Mouse (Mus musculus) layer of hippocampus, postnatal 25 days (tissue): ENCODE results near the gene Sept1. TPM values are rescaled to one million over a fixed set of nuclear protein-coding genes. Genes with fewer than 3 reads are reported as not detected.

Experiments
- total RNA-seq, 2 experiments: library from RNA; stranded (reverse); gene quantifications; 2 replicates each; pipeline ENCODE4 v1.2.3; 2021

Gene Sept1
- total RNA-seq, 2 experiments from 2014 or later: 4.0 to 4.2 TPM

Other genes starting within 250 kb of the Sept1 start
- 1 to 10 TPM; 7.0 to 7.4 TPM for gene Mvp, start 218.5 kb downstream of the Sept1 start, total RNA-seq
- not detected for gene Pagr1b, start 216.6 kb downstream of the Sept1 start, total RNA-seq
- gene Pagr1a, start 215.8 kb downstream of the Sept1 start, total RNA-seq: 10 to 100 TPM; 20.5 to 27.7 TPM
- gene Gm42742, start 212.0 kb downstream of the Sept1 start, total RNA-seq: 10 to 100 TPM; 51.0 to 57.8 TPM
- gene Prrt2, start 211.9 kb downstream of the Sept1 start, total RNA-seq: 100 to 1,000 TPM; 226 to 235 TPM
- 100 to 1,000 TPM; 272 to 282 TPM for gene Maz, start 206.1 kb downstream of the Sept1 start, total RNA-seq
- 1 to 10 TPM; 6.7 to 8.7 TPM for gene Kif22, start 190.7 kb downstream of the Sept1 start, total RNA-seq
- gene Zg16, start 145.8 kb downstream of the Sept1 start, total RNA-seq: not detected
- 1 to 10 TPM; 1.2 to 1.5 TPM for gene AI467606, start 141.8 kb downstream of the Sept1 start, total RNA-seq
- gene Qprt, start 110.9 kb downstream of the Sept1 start, total RNA-seq: under 1 TPM; 0.30 to 0.35 TPM
- under 1 TPM; 0.28 to 0.42 TPM for gene Spn, start 95.3 kb downstream of the Sept1 start, total RNA-seq
- 10 to 100 TPM; 92.1 to 95.7 TPM for gene Cd2bp2, start 37.1 kb downstream of the Sept1 start, total RNA-seq
- 10 to 100 TPM; 97.2 to 99.9 TPM for gene Tbc1d10b, start 24.7 kb downstream of the Sept1 start, total RNA-seq
- gene Mylpf, start 24.2 kb downstream of the Sept1 start, total RNA-seq: 1 to 10 TPM in 1 of 2 experiments, under 1 TPM in 1; 0.96 to 2.9 TPM
- gene Zfp553, start 69 bp downstream of the Sept1 start, total RNA-seq: 10 to 100 TPM; 18.0 to 20.6 TPM
- 10 to 100 TPM; 67.4 to 73.4 TPM for gene Zfp771, start 11.1 kb upstream of the Sept1 start, total RNA-seq
- 10 to 100 TPM; 21.7 to 27.7 TPM for gene Dctpp1, start 27.6 kb upstream of the Sept1 start, total RNA-seq
- 10 to 100 TPM; 43.0 to 43.8 TPM for gene Sephs2, start 40.9 kb upstream of the Sept1 start, total RNA-seq
- gene Itgal, start 63.1 kb upstream of the Sept1 start, total RNA-seq: under 1 TPM; 0.20 to 0.26 TPM
- 10 to 100 TPM; 11.5 to 11.8 TPM for gene Zfp768, start 112.5 kb upstream of the Sept1 start, total RNA-seq
- gene Zfp747, start 142.9 kb upstream of the Sept1 start, total RNA-seq: 1 to 10 TPM; 6.0 to 6.3 TPM
- 1 to 10 TPM; 3.9 to 4.0 TPM for gene 9130019O22Rik, start 154.0 kb upstream of the Sept1 start, total RNA-seq
- 1 to 10 TPM; 7.9 to 9.0 TPM for gene E430018J23Rik, start 160.5 kb upstream of the Sept1 start, total RNA-seq
- 1 to 10 TPM; 3.7 to 4.0 TPM for gene Zfp764, start 173.7 kb upstream of the Sept1 start, total RNA-seq
- 10 to 100 TPM; 12.4 to 14.9 TPM for gene Zfp688, start 188.9 kb upstream of the Sept1 start, total RNA-seq
- gene Zfp689, start 216.0 kb upstream of the Sept1 start, total RNA-seq: 1 to 10 TPM; 6.6 to 6.7 TPM
- 10 to 100 TPM; 26.4 to 33.9 TPM for gene Prr14, start 226.5 kb upstream of the Sept1 start, total RNA-seq
- gene Fbrs, start 246.1 kb upstream of the Sept1 start, total RNA-seq: 10 to 100 TPM; 50.9 to 65.3 TPM